ENCODE assay signal across 22 mouse cellular contexts in genomic region chr14:102492376-102492775, GRCm38 (mm10).
DNase-seq lines count a peak whose midpoint lies in the region; ATAC-seq lines count a peak whose summit lies in the region.
"Had no signal": no experiment of that assay in that cellular context is flagged by ENCODE, and none has a peak within 500 bp of the region (broad histone marks: within the 10 kb centered on the region; RNA-seq: fewer than 3 reads in every experiment).

No protein-coding gene starts in this region.

- no peak overlapping the region for H3K9ac ChIP-seq in midbrain, embryonic 13.5 days (replicated peaks)
- H3K9ac ChIP-seq: embryonic facial prominence, embryonic 13.5 days; embryonic facial prominence, embryonic 15.5 days; forebrain, embryonic 12.5 days had no signal

- no peaks in the 10 kb centered on the region for H3K36me3 ChIP-seq in midbrain, embryonic 13.5 days
- H3K36me3 ChIP-seq: embryonic facial prominence, embryonic 13.5 days; embryonic facial prominence, embryonic 15.5 days; forebrain, embryonic 10.5 days; forebrain, embryonic 12.5 days had no signal

- H3K27ac ChIP-seq in midbrain, embryonic 13.5 days = no peak overlapping the region
- H3K27ac ChIP-seq: embryonic facial prominence, embryonic 13.5 days; embryonic facial prominence, embryonic 15.5 days; forebrain, embryonic 10.5 days; forebrain, embryonic 12.5 days had no signal

- no peaks in the 10 kb centered on the region for H3K27me3 ChIP-seq in midbrain, embryonic 13.5 days
- H3K27me3 ChIP-seq: embryonic facial prominence, embryonic 13.5 days; embryonic facial prominence, embryonic 15.5 days; forebrain, embryonic 12.5 days had no signal

- ATAC-seq in common myeloid progenitor, adult 5-6 weeks (replicated peaks; ENCODE audit: low read depth, poor library complexity, severe bottlenecking) = peak; percentile 63
- ATAC-seq in megakaryocyte, adult 5-6 weeks (ENCODE audit: poor library complexity, severe bottlenecking) = peak; percentile 15; the same call in 1 of the 2 replicates
- ATAC-seq in midbrain, embryonic 13.5 days = no peak
- ATAC-seq: forebrain, embryonic 14.5 days; forebrain, embryonic 16.5 days had no signal

- H3K9me3 ChIP-seq in midbrain, embryonic 13.5 days = no peaks in the 10 kb centered on the region
- H3K9me3 ChIP-seq: embryonic facial prominence, embryonic 13.5 days; embryonic facial prominence, embryonic 15.5 days; forebrain, embryonic 10.5 days; forebrain, embryonic 12.5 days had no signal

- no peaks in the 10 kb centered on the region for H3K4me1 ChIP-seq in midbrain, embryonic 13.5 days (replicated peaks)
- H3K4me1 ChIP-seq: embryonic facial prominence, embryonic 13.5 days; embryonic facial prominence, embryonic 15.5 days; forebrain, embryonic 10.5 days; forebrain, embryonic 12.5 days had no signal

- no peak overlapping the region for H3K4me2 ChIP-seq in midbrain, embryonic 13.5 days (replicated peaks)
- H3K4me2 ChIP-seq: embryonic facial prominence, embryonic 13.5 days; embryonic facial prominence, embryonic 15.5 days; forebrain, embryonic 12.5 days had no signal

- no peak for DNase-seq in embryo, embryonic 10.5 days (ENCODE audit: low spot score)
- DNase-seq in thymus, postnatal 14 days = no peak
- DNase-seq: adrenal gland, adult 2 months; adrenal gland, postnatal 10 days; adrenal gland, postnatal 36 days; cerebellum, adult 11 months; cerebellum, adult 18-20 months; cerebellum, adult 8-10 months; cerebellum, adult 9-11 months; cerebellum, postnatal 14 days; cerebellum, postnatal 36 days; embryo, embryonic 11 days had no signal

- WGBS in midbrain, embryonic 13.5 days = 64% methylated on average over 2 of the region's 2 CpGs

- H3K4me3 ChIP-seq in midbrain, embryonic 13.5 days (replicated peaks) = no peak overlapping the region
- H3K4me3 ChIP-seq: embryonic facial prominence, embryonic 13.5 days; embryonic facial prominence, embryonic 15.5 days; erythroblast, embryonic 14.5 days; forebrain, embryonic 10.5 days; forebrain, embryonic 12.5 days had no signal
